Mouse (Mus musculus) megakaryocyte-erythroid progenitor cell, adult 5-6 weeks (primary cell): ENCODE results near the gene Adamtsl1. TPM values are rescaled to one million over a fixed set of nuclear protein-coding genes. Genes with fewer than 3 reads are reported as not detected.

Experiments used
- ATAC-seq: replicated peaks from 2 replicates; pipeline ENCODE4 v1.8.0; 2016; ENCODE audit warnings: mild to moderate bottlenecking, inconsistent platforms; ENCODE audit not compliant: severe bottlenecking, poor library complexity, low FRiP score, low TSS enrichment
- total RNA-seq, 2 experiments: library from RNA; stranded (forward) in 1 of 2; stranded (reverse) in 1 of 2; fragments of 200-1000, 215-1000 nt in 1 of 2; fragments of >200 nt in 1 of 2; fragmentation: Nextera tagmentation in 1 of 2; gene quantifications; 2 replicates each; pipeline ENCODE4 v1.2.3; 2014 to 2017

Adamtsl1 gene
- total RNA-seq, 2 experiments from 2014 or later = not detected

GRCm38 (mm10) chr4:86276021-86276813 is 762.2 kb downstream of the Adamtsl1 start:
- ATAC-seq = no peak

DNA sequence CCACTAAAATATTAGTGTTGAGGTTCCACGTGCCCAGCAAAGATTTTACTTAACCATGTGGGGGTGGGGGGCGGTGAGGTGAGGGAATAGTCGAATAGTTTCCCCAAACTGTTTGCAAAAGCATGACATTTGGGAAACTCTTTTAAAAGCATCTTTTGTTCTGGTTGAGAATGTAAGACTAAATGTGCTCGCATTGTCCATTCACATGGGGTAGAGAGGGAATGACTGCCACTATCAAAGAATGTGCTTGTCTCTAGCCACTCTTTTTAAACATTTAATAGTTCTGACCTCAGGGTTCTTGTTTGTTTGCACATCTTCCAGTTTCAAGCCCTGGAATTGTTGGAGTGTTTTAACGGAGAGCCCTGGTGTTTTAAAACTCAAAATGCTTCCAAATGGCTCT is 764.6 kb downstream of the Adamtsl1 start:
- ATAC-seq = no peak

DNA sequence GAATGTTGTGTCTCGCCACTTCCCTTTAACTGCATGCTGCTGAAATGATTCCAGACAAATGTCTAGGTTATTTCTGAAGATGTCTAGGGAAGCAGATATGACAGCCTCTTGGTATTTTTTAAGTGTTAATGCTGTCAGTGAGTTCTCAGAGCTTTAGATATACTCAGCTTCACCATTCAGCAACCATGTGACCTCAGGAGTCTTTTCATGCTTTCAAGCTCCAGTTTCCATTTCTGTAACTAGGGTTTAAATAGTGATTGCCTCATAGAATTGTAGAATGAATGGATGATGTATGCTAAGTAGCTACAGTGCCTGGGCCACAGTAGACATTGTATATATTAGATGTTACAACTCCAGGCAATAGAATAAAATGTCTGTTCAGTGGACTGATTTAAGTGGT is 772.6 kb downstream of the Adamtsl1 start:
- ATAC-seq = no peak

- no peak for ATAC-seq
Observed at GRCm38 (mm10) chr4:86288264-86288663, 774.3 kb downstream of the Adamtsl1 start.

GRCm38 (mm10) chr4:86289511-86290273 is 775.7 kb downstream of the Adamtsl1 start:
- no peak for ATAC-seq

- ATAC-seq = no peak
Observed at GRCm38 (mm10) chr4:86294828-86295251, 780.9 kb downstream of the Adamtsl1 start.

- no peak for ATAC-seq
Observed at GRCm38 (mm10) chr4:86301469-86301868, 787.5 kb downstream of the Adamtsl1 start.

- ATAC-seq = no peak
Observed at GRCm38 (mm10) chr4:86302095-86302494, 788.1 kb downstream of the Adamtsl1 start.

- no peak for ATAC-seq
Observed at GRCm38 (mm10) chr4:86306753-86307152, 792.8 kb downstream of the Adamtsl1 start.

GRCm38 (mm10) chr4:86309178-86309577 is 795.2 kb downstream of the Adamtsl1 start:
- no peak for ATAC-seq

GRCm38 (mm10) chr4:86310806-86311730 is 797.1 kb downstream of the Adamtsl1 start:
- ATAC-seq = no peak

DNA sequence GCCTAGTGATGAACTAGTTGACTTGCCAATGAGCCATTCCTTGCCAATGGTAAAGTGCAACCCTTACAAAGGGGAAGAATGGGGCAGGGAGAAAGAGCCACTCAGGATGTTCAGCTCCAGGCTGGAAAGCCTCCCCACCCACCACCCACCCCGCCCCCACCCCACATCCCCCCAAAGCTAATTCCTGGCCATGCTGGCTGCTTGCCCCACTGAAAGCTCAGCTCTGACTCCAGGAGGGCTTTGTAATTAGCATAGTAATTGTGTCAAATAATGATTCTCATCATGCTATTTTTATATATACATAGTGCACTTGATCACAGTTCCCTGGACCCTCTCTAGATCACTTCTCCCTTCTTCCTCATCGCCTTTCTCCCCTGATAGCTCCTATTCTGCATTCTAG is 798.4 kb downstream of the Adamtsl1 start:
- no peak for ATAC-seq

DNA sequence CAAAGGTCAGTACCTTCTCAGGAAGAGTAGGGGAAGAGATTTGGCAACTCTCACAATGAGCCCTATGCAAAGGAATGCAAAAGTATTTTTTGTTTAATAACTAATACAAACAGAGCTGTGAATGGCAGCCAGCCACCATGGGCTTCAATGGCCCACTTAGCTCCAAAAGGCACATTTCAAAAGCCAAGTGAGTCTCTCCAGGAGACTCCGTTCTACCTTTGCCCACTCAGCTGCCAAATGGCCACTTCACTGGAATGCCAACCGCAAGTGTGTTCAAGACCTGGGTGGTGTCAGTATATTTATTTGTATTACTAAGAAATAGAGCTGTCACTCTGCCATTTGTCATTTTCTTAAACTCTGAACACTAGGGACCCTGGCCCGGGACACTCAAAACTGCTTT is 800.5 kb downstream of the Adamtsl1 start:
- ATAC-seq = no peak

DNA sequence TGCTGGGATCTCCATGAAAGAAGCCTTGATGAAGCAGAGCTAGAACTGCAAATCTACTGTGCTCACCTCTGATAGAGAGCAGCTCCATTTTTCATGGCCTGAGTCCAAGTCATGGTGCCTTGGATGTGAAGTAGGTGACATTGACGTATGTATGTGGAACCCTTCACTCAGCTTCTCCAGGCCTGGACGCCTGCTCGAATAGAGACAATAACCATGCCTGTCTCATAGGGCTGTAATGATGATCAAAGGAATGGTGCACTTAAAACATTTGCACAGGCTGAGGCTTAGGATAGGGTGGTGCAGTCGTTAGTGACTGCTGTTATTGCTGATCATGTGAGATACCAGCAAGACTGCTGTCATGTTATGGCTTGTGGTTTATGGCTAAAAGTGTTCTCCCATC is 801.1 kb downstream of the Adamtsl1 start:
- no peak for ATAC-seq

GRCm38 (mm10) chr4:86317916-86318542 is 804.1 kb downstream of the Adamtsl1 start:
- no peak for ATAC-seq

- ATAC-seq = no peak
Observed at GRCm38 (mm10) chr4:86325411-86325810, 811.4 kb downstream of the Adamtsl1 start.

GRCm38 (mm10) chr4:86326003-86326402 is 812.0 kb downstream of the Adamtsl1 start:
- ATAC-seq = no peak

DNA sequence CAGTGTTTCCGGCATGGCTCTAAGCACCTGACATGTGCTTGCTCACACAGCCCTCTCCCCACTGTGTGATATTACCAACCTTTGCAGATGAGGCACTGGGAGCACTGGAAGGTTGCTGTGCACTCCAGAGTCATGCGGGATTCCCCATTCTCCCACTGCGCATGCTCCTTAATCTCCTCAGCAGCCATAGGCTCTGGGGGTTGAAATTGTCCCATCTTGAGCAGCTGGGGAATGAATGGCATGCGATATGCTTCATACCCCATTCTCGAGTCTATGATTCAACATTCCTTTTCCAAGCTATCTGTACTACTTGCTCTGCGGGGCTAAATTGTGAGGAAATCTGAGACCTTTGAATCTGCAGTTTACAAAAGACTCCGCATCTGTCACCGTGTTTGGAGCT is 812.7 kb downstream of the Adamtsl1 start:
- no peak for ATAC-seq

- no peak for ATAC-seq
Observed at GRCm38 (mm10) chr4:86329481-86329880, 815.5 kb downstream of the Adamtsl1 start.
